Mouse (Mus musculus) ES-E14 (cell line): ENCODE results near the gene Plxdc2. TPM values are rescaled to one million over a fixed set of nuclear protein-coding genes. Genes with fewer than 3 reads are reported as not detected.
"Not testable (repeated sequence)": the region's sequence is repeated elsewhere in the genome, so short reads cannot be mapped to it uniquely, and the experiment has no call there.

Experiments
- DNase-seq: peaks from one replicate; pipeline ENCODE4 v3.0.0-alpha.2; 2013; ENCODE audit warnings: low read depth, low spot score
- H3K27ac ChIP-seq: 2 replicates; pipeline ENCODE4 v1.5.1; 2012; ENCODE audit warnings: low read depth, mild to moderate bottlenecking, low read length, moderate library complexity, mixed read lengths; ENCODE audit not compliant: poor library complexity, insufficient read depth, severe bottlenecking
- H3K36me3 ChIP-seq: 2 replicates; pipeline ENCODE4 v1.6.1; 2012; ENCODE audit warnings: mild to moderate bottlenecking, low read length, moderate library complexity, mixed read lengths; ENCODE audit not compliant: control insufficient read depth, poor library complexity, insufficient read depth, severe bottlenecking
- H3K4me1 ChIP-seq, 2 experiments: fragments of 150-350 bp in 1 of 2; sonication (generic) in 1 of 2; 2 replicates each; pipeline ENCODE4 v1.6.1; 2012; ENCODE audit warnings: low read length in 2 of 2, mild to moderate bottlenecking in 1 of 2, mixed read lengths in 1 of 2; ENCODE audit not compliant: control insufficient read depth in 2 of 2, insufficient read depth in 2 of 2, poor library complexity in 1 of 2
- H3K4me3 ChIP-seq, 2 experiments: fragments of 150-350 bp in 1 of 2; sonication (generic) in 1 of 2; 2 replicates each; pipeline ENCODE4 v1.5.1; 2012; ENCODE audit warnings: low read length in 2 of 2, low read depth in 1 of 2, mild to moderate bottlenecking in 1 of 2, mixed read lengths in 1 of 2; ENCODE audit not compliant: insufficient read depth in 1 of 2, poor library complexity in 1 of 2, severe bottlenecking in 1 of 2
- H3K9ac ChIP-seq: 2 replicates; pipeline ENCODE4 v1.6.1; 2012; ENCODE audit warnings: low read depth, mild to moderate bottlenecking, low read length, mixed read lengths; ENCODE audit not compliant: poor library complexity, insufficient read depth, severe bottlenecking
- H3K9me3 ChIP-seq: fragments of 150-350 bp; sonication (generic); 2 replicates; pipeline ENCODE4 v1.6.1; 2012; ENCODE audit warnings: low read depth, mild to moderate bottlenecking, low read length; ENCODE audit not compliant: control insufficient read depth, insufficient read depth
- CHD2 ChIP-seq: IDR thresholded peaks from 2 replicates; pipeline ENCODE4 v1.6.1; 2014; ENCODE audit warnings: mild to moderate bottlenecking, low read depth, low read length, inconsistent platforms
- HCFC1 ChIP-seq: IDR thresholded peaks from 2 replicates; pipeline ENCODE4 v1.6.1; 2012; ENCODE audit warnings: low read length, inconsistent platforms, borderline replicate concordance; ENCODE audit not compliant: insufficient read depth
- MAFK ChIP-seq: IDR thresholded peaks from 2 replicates; pipeline ENCODE4 v1.6.1; 2014; ENCODE audit warnings: mild to moderate bottlenecking, low read depth, low read length, inconsistent platforms; ENCODE audit not compliant: insufficient read depth
- ZC3H11A ChIP-seq: IDR thresholded peaks from 2 replicates; pipeline ENCODE4 v1.6.1; 2012; ENCODE audit warnings: low read depth, mild to moderate bottlenecking, inconsistent platforms, low read length, borderline replicate concordance
- ZNF384 ChIP-seq: IDR thresholded peaks from 2 replicates; pipeline ENCODE4 v1.6.1; 2012; ENCODE audit warnings: low read depth, low read length, inconsistent platforms
- in situ Hi-C, 2 experiments: fragments of 600-800 bp; cut with MboI; formaldehyde crosslinking; loops; one replicate each; pipeline ENCODE4 v1.15.1; 2025; ENCODE audit warnings: low sequenced_read_pairs in 2 of 2, inconsistent platforms in 1 of 2; ENCODE audit not compliant: unreplicated experiment in 2 of 2
- total RNA-seq: library from RNA; depleted of rRNA; stranded (reverse); fragments of 300-350 nt; gene quantifications from 2 replicates; pipeline ENCODE4 v1.2.3, GENCODE M21; 2012

Plxdc2 gene
- total RNA-seq, 1 experiment: 11.7 TPM

- Histone ChIP-seq H3K9me3 (no peaks in the 10 kb centered on the region), H3K4me3 (no peak overlapping the region), H3K4me1 (no peaks in the 10 kb centered on the region), H3K9ac (no peak overlapping the region), H3K36me3 (no peaks in the 10 kb centered on the region), H3K27ac (no peak overlapping the region)
- no peak for DNase-seq
- TF ChIP-seq ZC3H11A (no peak), CHD2 (no peak)
- in situ Hi-C loops: no loop called here
Observed at GRCm38 (mm10) chr2:16741813-16742212, 385.7 kb downstream of the Plxdc2 start.

- Histone ChIP-seq H3K9ac (no peak overlapping the region), H3K4me1 (no peaks in the 10 kb centered on the region), H3K36me3 (no peaks in the 10 kb centered on the region), H3K4me3 (no peak overlapping the region), H3K27ac (no peak overlapping the region), H3K9me3 (no peaks in the 10 kb centered on the region)
- TF ChIP-seq ZC3H11A (no peak), MAFK (no peak), ZNF384 (no peak), HCFC1 (no peak), CHD2 (no peak)
- in situ Hi-C loops: no loop called here
- DNase-seq: no peak
Observed at GRCm38 (mm10) chr2:16743568-16743967, 387.5 kb downstream of the Plxdc2 start.

GRCm38 (mm10) chr2:16749302-16749909, 393.3 kb downstream of the Plxdc2 start:
- DNase-seq: no peak
- TF ChIP-seq ZNF384 (no peak), ZC3H11A (no peak), MAFK (no peak), CHD2 (no peak), HCFC1 (no peak)
- Histone ChIP-seq H3K4me1 (no peaks in the 10 kb centered on the region), H3K27ac (no peak overlapping the region), H3K36me3 (no peaks in the 10 kb centered on the region), H3K4me3 (no peak overlapping the region), H3K9ac (no peak overlapping the region), H3K9me3 (no peaks in the 10 kb centered on the region)
- in situ Hi-C loops: no loop called here

GRCm38 (mm10) chr2:16757158-16757557, 401.1 kb downstream of the Plxdc2 start:
- H3K36me3 ChIP-seq: no peaks in the 10 kb centered on the region
- no peaks in the 10 kb centered on the region for H3K4me1 ChIP-seq
- H3K4me3 ChIP-seq: no peak overlapping the region
- H3K9me3 ChIP-seq: no peaks in the 10 kb centered on the region
- no peak for DNase-seq
- in situ Hi-C loops: no loop called here
- H3K9ac ChIP-seq: no peak overlapping the region
- TF ChIP-seq HCFC1: no peak
- TF ChIP-seq ZNF384: no peak
- no peak for TF ChIP-seq MAFK
- no peak overlapping the region for H3K27ac ChIP-seq

- Histone ChIP-seq H3K4me1 (no peaks in the 10 kb centered on the region), H3K9me3 (no peaks in the 10 kb centered on the region), H3K27ac (no peak overlapping the region), H3K9ac (no peak overlapping the region), H3K4me3 (no peak overlapping the region), H3K36me3 (no peaks in the 10 kb centered on the region)
- DNase-seq: no peak
- in situ Hi-C loops: no loop called here
- TF ChIP-seq CHD2 (no peak), HCFC1 (no peak), MAFK (no peak), ZC3H11A (no peak), ZNF384 (no peak)
Observed at GRCm38 (mm10) chr2:16759766-16760165, 403.7 kb downstream of the Plxdc2 start.

GRCm38 (mm10) chr2:16769149-16769548, 413.0 kb downstream of the Plxdc2 start:
- H3K27ac ChIP-seq, H3K4me1 ChIP-seq, in situ Hi-C loops, H3K4me3 ChIP-seq, H3K9me3 ChIP-seq, H3K9ac ChIP-seq, H3K36me3 ChIP-seq: not testable (repeated sequence)
- DNase-seq: peak; percentile 13
